Mouse (Mus musculus) embryo, embryonic 11.5 days (tissue): ENCODE results near the gene Camk2b.
A peak's percentile ranks its signal among the peaks of the same experiment; 100 is the strongest.
"Not testable (repeated sequence)": the region's sequence is repeated elsewhere in the genome, so short reads cannot be mapped to it uniquely, and the experiment has no call there.

Source experiments
- DNase-seq: peaks from one replicate; pipeline ENCODE4 v3.0.0-alpha.2; 2012; ENCODE audit warnings: low read depth, low spot score

The Camk2b gene

DNA sequence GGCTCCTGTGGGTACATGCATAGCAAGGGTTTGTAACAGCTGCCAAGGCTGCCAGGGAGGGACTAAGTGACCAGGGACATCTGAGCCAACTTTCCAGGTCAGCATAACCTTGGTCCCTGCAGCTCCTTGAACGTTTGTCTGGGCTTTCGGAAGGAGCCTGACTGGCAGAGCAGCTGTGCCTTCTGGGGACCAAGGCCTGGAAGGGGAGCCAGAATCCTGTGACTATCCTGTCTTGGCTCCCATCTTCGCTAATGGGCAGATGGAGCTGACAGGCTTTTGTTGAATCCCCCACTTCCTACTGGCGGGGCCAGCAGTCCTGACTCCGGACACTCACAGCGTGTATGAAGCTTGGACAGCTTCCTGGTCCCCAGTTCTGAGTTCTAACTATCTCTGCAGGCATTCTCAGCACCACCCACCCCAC is 51.1 kb downstream of the Camk2b start:
- DNase-seq: no peak

DNA sequence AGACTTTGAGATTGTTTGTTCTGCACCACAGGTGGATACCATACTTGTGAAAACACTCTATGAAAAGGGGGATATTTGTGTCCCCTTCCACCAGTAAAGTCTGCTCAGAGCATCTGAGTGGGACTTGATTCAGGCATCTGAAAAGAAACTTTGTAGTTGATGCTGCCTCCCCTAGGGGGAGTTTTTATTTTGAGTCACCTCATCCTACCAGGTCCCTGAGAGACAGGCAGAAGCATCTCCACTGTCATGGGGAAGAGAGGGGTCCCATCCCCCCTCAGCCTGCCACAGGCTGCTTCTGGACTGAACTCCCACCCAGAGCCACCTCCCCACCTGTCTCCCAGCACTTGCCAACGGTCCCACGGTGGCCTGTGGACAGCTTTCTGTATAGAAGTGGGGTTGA is 52.8 kb downstream of the Camk2b start:
- no peak for DNase-seq

DNA sequence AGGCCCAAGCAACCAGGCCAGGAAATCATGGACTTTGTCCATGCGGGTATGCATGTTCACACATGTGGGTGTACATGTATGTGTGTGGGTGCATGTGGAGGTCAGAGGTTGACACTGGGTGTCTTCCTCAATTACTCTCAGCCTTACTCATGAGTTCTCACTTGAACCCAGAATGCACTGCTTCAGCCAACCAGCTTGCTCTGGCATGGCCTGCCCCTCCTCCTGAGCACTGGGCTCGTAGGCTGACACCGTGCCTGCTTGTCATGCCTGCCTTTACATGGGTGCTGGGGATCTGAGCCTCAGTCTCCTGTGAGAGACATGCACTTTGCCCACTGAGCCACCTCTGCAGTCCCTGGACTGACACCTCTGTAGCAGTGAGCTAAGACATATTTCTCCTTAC is 54.3 kb downstream of the Camk2b start:
- no peak for DNase-seq

DNA sequence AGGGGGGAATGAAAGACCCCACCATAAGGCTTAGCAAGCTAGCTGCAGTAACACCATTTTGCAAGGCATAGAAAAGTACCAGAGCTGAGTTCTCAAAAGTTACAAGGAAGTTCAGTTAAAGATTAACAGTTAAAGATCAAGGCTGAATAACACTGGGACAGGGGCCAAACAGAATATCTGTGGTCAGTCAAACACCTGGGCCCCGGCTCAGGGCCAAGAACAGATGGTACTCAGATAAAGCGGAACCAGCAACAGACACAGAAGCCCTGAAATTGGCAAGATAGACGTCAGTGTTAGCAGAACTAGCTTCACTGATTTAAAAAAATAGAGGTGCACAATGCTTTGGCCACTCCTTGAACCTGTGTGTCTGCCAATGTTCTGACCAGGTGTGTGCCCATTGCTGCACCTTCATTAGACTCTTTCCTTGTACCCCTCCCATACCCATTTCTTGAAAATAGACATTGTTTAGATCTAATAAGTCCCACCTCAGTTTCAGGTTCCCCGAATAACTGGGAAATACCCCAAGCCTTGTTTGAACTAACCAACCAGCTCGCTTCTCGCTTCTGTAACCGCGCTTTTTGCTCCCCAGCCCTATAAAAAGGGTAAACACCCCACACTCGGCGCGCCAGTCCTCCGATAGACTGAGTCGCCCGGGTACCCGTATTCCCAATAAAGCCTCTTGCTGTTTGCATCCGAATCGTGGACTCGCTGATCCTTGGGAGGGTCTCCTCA is 55.2 kb downstream of the Camk2b start:
- DNase-seq: not testable (repeated sequence)

DNA sequence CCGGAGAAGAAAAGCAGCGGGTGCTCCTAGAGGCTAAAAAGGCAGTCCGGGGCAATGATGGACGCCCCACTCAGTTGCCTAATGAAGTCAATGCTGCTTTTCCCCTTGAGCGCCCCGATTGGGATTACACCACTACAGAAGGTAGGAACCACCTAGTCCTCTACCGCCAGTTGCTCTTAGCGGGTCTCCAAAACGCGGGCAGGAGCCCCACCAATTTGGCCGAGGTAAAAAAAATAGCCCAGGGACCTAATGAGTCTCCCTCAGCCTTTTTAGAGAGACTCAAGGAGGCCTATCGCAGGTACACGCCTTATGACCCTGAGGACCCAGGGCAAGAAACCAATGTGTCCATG is 58.4 kb downstream of the Camk2b start:
- not testable (repeated sequence) for DNase-seq

DNA sequence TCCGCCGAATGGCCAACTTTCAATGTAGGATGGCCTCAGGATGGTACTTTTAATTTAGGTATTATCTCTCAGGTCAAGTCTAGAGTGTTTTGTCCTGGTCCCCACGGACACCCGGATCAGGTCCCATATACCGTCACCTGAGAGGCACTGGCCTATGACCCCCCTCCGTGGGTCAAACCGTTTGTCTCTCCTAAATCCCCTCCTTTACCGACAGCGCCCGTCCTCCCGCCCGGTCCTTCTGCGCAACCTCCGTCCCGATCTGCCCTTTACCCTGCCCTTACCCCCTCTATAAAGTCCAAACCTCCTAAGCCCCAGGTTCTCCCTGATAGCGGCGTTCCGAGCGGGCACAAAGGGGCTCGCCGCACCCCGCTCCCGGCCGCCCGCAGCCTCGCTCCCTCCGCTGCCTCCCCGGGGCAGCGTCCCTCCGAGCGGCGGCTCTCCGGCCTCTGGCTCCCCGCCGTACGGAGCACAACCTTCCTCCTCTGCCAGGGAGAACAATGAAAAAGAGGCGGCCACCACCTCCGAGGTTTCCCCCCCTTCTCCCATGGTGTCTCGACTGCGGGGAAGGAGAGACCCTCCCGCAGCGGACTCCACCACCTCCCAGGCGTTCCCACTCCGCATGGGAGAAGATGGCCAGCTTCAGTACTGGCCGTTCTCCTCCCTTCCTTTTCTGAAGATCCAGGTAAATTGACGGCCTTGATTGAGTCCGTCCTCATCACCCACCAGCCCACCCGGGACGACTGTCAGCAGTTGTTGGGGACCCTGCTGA is 59.0 kb downstream of the Camk2b start:
- not testable (repeated sequence) for DNase-seq

DNA sequence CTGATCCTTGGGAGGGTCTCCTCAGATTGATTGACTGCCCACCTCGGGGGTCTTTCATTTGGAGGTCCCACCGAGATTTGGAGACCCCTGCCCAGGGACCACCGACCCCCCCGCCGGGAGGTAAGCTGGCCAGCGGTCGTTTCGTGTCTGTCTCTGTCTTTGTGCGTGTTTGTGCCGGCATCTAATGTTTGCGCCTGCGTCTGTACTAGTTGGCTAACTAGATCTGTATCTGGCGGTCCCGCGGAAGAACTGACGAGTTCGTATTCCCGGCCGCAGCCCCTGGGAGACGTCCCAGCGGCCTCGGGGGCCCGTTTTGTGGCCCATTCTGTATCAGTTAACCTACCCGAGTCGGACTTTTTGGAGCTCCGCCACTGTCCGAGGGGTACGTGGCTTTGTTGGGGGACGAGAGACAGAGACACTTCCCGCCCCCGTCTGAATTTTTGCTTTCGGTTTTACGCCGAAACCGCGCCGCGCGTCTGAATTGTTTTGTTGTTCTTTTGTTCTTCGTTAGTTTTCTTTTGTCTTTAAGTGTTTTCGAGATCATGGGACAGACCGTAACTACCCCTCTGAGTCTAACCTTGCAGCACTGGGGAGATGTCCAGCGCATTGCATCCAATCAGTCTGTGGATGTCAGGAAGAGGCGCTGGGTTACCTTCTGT is 59.7 kb downstream of the Camk2b start:
- DNase-seq: not testable (repeated sequence)

DNA sequence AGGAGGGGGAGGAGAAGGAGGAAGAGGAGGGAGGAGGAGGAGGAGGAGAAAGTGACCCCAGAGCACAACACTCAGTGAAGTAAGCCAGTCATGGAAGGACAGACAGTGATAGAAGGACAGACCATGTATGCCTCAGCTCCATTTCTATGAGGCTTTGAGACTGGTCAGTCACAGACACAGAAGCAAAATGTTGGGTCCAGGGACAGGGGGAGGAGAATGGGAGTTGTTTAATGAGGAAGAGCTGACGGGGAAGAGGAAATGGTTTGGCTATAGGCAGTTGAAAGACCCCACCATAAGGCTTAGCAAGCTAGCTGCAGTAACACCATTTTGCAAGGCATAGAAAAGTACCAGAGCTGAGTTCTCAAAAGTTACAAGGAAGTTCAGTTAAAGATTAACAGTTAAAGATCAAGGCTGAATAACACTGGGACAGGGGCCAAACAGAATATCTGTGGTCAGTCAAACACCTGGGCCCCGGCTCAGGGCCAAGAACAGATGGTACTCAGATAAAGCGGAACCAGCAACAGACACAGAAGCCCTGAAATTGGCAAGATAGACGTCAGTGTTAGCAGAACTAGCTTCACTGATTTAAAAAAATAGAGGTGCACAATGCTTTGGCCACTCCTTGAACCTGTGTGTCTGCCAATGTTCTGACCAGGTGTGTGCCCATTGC is 60.7 kb downstream of the Camk2b start:
- not testable (repeated sequence) for DNase-seq

DNA sequence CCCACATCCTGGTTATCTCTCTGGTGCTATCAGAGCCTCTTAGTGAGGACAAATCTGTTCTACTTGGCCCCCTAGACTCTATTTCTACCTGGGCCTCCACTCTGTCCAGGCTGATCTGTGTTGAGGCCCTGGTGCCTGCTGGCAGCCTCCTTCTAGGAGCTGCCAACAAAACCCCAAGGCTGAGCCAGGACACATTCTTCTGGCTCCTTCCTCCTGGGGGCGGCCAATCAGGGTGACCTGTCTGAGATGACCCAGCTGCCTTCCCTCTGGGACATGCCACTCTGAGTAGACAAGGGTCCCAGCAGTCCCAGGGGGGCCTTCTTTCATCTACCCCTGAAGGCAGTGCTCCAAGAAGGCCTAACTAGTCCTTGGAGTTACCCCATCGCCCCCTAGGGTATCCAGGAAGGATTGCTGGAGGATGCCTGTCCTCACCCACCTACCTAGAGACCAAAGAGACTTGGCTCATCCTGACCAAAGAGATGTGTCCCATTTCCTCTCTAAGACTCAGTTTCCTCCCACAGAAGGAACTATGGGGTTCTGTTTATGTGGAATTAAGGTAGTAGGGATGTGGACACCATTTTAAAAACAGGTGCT is 63.0 kb downstream of the Camk2b start:
- no peak for DNase-seq

DNA sequence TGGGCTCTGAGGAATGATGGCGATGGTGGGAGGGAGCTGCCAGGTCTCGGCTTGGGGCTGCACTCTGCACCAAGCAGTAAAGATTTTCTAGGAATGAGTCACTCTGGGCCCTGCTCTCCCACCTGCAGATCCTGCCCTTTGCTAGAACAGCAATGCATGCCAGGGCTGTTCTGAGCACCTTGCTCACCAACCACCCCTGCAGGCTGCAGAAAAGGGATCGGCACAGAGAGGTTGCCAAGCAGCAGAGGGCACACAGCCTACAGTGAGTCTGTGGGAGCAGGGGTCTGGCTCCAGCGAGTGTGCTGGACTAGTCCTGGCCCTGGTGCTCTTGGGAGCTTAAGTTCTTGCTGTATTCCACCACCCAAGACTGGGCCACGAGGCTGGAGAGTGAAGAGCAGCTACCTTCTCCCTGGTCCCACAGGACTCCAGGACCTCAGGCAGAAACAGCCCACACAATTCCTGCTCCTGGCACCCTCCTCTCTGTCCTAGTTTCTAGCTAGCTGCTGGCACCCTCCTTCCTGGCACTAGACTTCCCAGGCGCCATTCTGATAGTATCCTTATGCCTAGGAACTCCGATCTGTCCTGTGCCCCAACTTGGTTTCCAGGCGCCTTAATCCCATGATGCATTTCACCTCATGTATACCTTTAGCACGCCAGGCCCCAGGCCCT is 64.0 kb downstream of the Camk2b start:
- no peak for DNase-seq

DNA sequence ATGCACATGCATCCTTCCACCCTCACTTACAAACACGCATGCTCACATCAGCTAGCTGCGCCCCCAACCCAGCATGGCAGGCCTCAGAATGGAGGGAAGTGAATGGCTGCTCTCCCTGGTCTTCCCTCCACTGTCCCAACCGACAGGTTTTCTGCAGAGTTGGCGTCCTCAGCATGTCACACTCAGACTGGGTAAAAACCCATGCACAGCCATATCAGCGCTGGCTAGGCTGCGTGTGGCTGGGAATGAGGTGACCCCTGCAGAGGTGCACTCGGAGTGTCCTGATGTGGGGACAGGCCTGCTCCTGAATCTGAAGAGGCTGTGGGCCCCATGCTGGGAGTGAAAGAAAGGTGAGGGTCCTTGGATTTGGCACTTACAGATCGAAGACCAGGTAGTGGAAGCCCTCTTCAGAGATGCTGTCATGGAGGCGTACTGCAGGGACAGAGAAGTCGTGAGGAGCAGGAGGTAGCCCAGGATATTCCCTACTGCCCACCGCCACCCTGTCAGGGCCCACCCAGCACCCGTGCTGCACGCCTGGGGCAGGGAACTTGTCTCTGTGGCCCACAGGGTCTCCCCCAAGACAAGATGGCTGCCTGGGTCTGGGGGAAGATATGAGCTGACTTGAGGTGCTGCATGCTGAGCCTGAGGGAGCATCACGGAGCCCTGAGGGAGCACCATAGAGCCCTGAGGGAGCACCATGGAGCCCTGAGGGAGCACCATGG is 65.0 kb downstream of the Camk2b start:
- no peak for DNase-seq

DNA sequence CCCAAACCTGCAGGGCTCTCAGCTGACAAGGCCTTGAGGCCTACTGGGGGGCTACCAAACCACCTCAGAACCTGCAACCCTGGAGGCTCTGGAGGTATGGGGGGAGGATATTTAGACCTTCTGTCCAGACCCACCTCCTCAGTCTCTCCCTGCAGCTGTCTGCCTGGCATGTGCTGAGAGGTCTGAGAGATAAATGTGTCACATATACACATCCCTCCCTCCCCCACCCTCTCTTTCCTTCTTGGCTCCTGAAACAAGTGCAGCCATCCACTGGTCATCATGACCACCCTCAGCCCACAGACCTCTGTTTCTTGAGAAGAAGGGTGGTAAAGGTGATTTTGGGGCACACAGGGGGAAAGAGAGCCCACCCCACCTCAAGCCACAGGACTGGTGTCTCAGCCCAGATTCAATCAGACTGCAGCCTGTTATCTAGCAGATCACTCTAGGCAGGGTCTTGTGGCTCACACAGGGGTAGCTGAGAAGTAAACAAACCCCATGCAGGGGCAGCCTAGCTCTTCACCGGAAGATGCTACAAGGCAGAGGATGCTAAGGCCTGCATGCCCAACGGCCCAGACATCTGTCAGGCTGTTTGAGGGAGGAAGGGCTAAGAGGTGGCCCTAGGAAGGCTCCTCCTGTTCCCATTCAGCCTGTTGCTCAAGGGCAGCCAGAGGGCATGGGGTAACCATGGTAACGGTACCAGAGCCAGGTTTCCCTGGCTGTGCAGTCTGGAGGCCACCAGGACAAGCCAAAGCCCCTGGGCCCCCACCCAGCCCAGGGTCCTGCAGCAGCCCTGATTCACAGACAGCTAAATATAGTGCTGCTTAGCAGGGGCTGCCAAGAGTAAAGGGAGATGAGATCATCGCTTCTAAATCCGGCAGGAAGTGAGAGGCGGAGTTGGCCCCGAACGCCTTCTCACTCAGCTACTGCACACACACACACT is 66.1 kb downstream of the Camk2b start:
- DNase-seq: peak; percentile 29

DNA sequence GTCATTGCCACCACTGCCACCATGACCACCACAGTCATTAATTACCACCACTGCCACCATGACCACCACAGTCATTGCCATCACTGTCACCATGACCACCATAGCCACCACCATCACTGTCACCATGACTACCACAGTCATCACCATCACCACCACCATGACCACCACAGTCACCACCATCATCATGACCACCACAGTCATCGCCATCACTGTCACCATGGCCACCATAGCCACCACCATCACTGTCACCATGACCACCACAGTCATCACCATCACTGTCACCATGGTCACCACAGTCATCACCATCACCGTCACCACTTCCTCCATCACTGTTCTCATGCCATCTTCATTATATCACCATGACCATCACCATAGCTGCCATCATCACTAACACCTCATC is 67.7 kb downstream of the Camk2b start:
- DNase-seq: no peak

DNA sequence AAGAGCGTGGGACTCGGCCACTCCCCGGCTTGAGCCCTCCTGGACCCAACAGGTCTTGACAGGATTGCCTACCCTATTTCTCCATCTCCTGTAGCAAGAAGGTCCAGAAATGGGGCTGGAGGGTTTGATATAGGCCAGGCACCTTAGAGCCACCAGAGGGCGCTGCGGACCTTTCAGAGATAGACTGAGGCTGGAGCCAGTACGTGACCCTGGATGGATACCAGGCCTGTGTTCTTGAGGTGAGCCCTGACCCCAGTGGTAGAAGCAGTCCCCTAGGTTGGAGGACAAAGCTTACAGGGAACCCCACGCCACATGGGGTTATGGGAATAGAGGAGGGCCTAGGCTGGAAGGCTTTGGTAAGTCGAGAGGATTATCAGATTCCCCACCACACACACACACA is 70.2 kb downstream of the Camk2b start:
- peak; percentile 72 for DNase-seq

DNA sequence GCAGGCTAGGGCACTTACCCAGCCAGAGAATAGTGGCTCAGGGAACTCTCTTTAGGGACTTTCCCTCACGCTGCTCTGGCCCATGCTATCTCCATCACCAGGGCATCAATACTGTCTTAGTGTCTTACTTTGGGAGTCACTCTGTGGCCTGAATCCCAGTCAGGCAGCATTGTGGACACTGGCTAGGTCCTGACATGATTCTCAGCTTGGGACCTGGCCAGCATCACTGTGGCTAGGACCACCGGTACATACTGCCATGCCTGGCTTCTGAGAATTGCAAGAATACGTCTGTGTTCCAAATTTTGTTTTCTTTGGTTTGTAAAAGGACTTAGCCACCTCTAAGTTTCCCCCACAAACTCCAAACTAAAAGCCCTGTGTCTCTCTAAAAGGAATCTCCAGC is 71.3 kb downstream of the Camk2b start:
- DNase-seq: no peak

DNA sequence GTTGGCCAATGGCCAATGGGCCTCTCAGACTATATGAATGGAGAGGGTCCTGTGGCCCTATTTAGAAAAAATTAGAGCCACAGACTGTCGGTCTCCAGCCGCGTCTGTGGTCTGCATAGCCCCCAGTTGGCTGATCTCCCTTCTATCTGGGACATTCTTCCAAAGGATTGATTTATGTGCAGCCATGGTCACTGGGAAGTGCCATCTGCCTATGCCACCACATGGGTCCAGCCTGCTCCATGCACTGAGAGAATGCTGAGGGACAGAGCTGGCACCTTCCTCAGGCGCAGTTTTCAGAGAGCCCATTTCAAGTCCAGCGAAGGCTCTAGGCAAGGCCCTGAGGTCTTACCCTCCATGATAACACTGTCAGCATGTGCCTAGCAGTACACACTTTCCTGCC is 72.0 kb downstream of the Camk2b start:
- no peak for DNase-seq

DNA sequence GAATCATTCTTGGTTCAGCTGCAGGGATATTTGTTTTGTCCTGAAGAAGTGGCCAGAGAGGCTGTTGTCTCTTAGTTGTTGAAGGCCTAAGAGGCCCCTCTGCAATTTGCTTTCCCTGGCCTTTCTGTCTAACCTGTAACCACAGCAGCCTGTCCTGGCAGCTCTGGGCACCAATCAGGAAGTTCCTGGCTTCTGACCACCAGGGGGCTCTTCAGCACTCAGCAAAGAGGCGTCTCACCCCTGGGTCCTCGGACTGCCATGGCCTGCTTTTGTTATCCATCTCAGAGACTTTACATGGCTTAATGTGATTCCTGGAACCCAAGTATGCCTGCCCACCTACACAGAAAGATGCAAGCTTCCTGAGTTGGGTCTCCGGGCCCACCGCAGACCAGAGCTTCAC is 75.3 kb downstream of the Camk2b start:
- peak; percentile 44 for DNase-seq

DNA sequence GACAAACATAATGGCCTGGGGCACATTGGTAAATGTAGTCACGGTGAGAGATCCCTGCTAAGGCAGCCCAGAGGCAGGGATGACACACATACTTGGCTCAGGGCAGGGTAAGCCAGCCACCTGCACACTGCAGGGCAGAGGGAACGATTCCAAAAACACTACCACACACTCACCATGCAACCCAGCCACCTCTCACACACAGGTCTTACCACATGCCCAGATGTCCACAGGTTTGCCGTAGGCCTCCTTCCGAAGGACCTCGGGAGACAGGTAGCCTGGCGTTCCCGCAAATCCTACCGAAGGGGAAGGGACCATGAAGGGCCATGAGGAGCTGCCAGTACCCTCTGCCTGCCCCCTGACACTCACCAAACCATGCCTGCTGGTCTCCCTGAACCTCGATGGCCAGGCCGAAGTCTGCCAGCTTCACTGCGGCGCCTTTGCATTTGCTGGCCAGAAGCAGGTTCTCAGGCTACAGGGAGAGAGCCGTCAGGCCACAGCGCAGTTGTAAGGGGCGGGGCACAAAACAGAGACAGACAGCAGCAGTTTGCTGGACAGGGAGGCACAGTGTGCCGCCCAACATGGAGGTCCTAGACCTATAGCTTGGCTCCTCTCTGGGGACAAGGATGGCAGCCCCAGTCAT is 76.1 kb downstream of the Camk2b start:
- no peak for DNase-seq

DNA sequence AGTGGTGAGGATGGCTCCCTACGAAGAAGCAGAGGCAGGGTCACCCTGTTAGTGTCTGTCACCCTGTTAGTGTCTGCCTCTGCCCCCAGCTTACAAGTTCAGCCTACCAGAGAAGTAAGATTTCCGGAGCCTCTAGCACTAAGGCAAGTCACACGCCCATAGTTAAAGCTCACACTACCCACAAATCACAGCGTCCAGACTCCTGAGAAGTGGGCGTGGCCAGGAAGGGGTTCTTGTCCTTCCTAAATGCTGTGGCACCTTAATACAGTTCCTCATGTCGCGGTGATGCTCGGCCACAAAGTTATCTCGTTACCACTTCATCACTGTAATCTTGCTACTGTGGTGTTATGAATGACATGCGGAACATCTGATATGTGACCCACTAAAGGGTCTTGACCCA is 78.0 kb downstream of the Camk2b start:
- no peak for DNase-seq
